Mouse (Mus musculus) heart, embryonic 10.5 days (tissue): ENCODE data around the gene Pramel3. TPM values are rescaled to one million over a fixed set of nuclear protein-coding genes. Genes with fewer than 3 reads are reported as not detected.
"Not testable (repeated sequence)": the region's sequence is repeated elsewhere in the genome, so short reads cannot be mapped to it uniquely, and the experiment has no call there.

Source experiments
- DNase-seq: peaks from one replicate; pipeline ENCODE4 v3.0.0-alpha.2; 2017; ENCODE audit warnings: low spot score
- H3K27ac ChIP-seq: fragments of 300-500 bp; sonication (generic); 2 replicates; pipeline ENCODE4 v1.5.1; 2016; ENCODE audit warnings: mild to moderate bottlenecking
- H3K27me3 ChIP-seq: fragments of 300-500 bp; sonication (generic); 2 replicates; pipeline ENCODE4 v1.6.1; 2016; ENCODE audit warnings: mild to moderate bottlenecking; ENCODE audit not compliant: poor library complexity, insufficient read depth, severe bottlenecking
- H3K36me3 ChIP-seq: fragments of 300-500 bp; sonication (generic); 2 replicates; pipeline ENCODE4 v1.6.1; 2016; ENCODE audit warnings: mild to moderate bottlenecking, moderate library complexity
- H3K4me1 ChIP-seq: fragments of 300-500 bp; sonication (generic); 2 replicates; pipeline ENCODE4 v1.6.1; 2016; ENCODE audit warnings: mild to moderate bottlenecking
- H3K4me3 ChIP-seq: fragments of 300-500 bp; sonication (generic); 2 replicates; pipeline ENCODE4 v1.5.1; 2016; ENCODE audit warnings: mild to moderate bottlenecking, moderate library complexity
- H3K9me3 ChIP-seq: fragments of 300-500 bp; sonication (generic); 2 replicates; pipeline ENCODE4 v1.6.1; 2016; ENCODE audit warnings: mild to moderate bottlenecking, moderate library complexity
- WGBS: fragments of 180-500 bp; shearing (Covaris S2); methylation state at CpG from one replicate; pipeline ENCODE4 v1.1.7; 2016; 5-methylcytosine and 5-hydroxymethylcytosine counted together
- polyA plus RNA-seq: library from polyadenylated mRNA; unstranded; fragments of >200 nt; fragmentation: Nextera tagmentation; extraction: Ambion mirVana; gene quantifications from 2 replicates; pipeline ENCODE4 v1.2.1, GENCODE M21; 2016

The Pramel3 gene
- polyA plus RNA-seq: not detected in 2 replicates

- not testable (repeated sequence) for H3K4me3 ChIP-seq, H3K4me1 ChIP-seq, H3K27ac ChIP-seq, H3K36me3 ChIP-seq, H3K27me3 ChIP-seq, DNase-seq, H3K9me3 ChIP-seq
- WGBS: 92% methylated on average over 14 of the region's 14 CpGs
Observed at GRCm38 (mm10) chrX:135302007-135302406, at the start of gene Pramel3. Pramel3 (plus strand) TSS chrX:135302307.

DNA sequence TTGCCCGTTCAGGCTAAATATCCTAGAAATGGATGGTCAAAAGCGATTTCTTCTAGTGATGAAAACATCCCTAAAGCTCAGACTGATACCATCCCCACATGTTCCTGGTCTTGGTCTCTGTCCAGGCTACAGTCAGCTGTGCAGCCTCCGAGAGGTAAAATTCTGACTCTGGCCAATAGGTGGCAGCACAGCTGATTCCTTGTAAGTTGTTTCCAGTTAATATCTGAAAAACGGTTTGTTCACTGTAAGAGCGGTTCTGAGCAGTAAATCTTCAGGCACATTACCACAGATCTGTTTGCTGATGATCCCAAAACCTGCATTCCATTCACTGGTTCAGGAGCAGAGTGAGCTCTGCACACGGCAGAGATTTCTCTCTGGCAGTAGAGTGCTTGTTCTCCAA, 58.6 kb downstream of the Pramel3 start:
- H3K27ac ChIP-seq, H3K9me3 ChIP-seq, H3K27me3 ChIP-seq, H3K4me1 ChIP-seq, DNase-seq, H3K36me3 ChIP-seq, H3K4me3 ChIP-seq: not testable (repeated sequence)
- WGBS: 15% methylated on average over 3 of the region's 6 CpGs

- not testable (repeated sequence) for H3K27ac ChIP-seq, H3K4me1 ChIP-seq, H3K27me3 ChIP-seq, H3K4me3 ChIP-seq, H3K9me3 ChIP-seq, DNase-seq, H3K36me3 ChIP-seq
- no CpG with 5 or more reads among the region's 4 CpGs for WGBS
Observed at GRCm38 (mm10) chrX:135361943-135362342, 59.8 kb downstream of the Pramel3 start.

Other genes with a start within 250 kb of the Pramel3 start
- gene Gm15023, start 124.7 kb upstream of the Pramel3 start, polyA plus RNA-seq: not detected in 2 replicates
- gene Tceal6, start 91.6 kb upstream of the Pramel3 start, polyA plus RNA-seq: 2.2 and 2.3 TPM in 2 replicates
- not detected in 2 replicates for gene Gm5128, start 71.0 kb downstream of the Pramel3 start, polyA plus RNA-seq
- not detected in 2 replicates for gene Gm7903, start 131.5 kb downstream of the Pramel3 start, polyA plus RNA-seq
- gene AV320801, start 192.3 kb downstream of the Pramel3 start, polyA plus RNA-seq: not detected in 2 replicates